Mouse (Mus musculus): ENCODE data around the gene Trib2.

- TF ChIP-seq POLR2A (IDR thresholded peaks at IDR 0.05; ENCODE audit: insufficient read length, low read depth) (no peak), TCF12 (IDR thresholded peaks at IDR 0.05; ENCODE audit: insufficient read depth, poor library complexity, severe bottlenecking) (no peak), MAX (IDR thresholded peaks at IDR 0.05; ENCODE audit: low read depth) (no peak), POLR2AphosphoS2 (IDR thresholded peaks at IDR 0.05; ENCODE audit: insufficient read length, low read depth) (no peak), CEBPB (IDR thresholded peaks at IDR 0.05; ENCODE audit: insufficient read depth, poor library complexity, severe bottlenecking) (0 out of 2 replicates have a peak, but pooled peaks have one; percentile 6), USF1 (IDR thresholded peaks at IDR 0.05; ENCODE audit: low read depth) (no peak)
These were observed 5.0 kb downstream of the Trib2 start for GRCm38 (mm10) chr12:15811682-15812081.

Measured in myocyte (in vitro differentiated cells).